Mouse (Mus musculus) liver, embryonic 11.5 days (tissue): ENCODE measurements around the gene Dhx32. TPM values are rescaled to one million over a fixed set of nuclear protein-coding genes. Genes with fewer than 3 reads are reported as not detected.
A peak's percentile ranks its signal among the peaks of the same experiment; 100 is the strongest.

ENCODE experiments used
- ATAC-seq: fragments of 200-750 bp; cut with Nextera tagmentation; replicated peaks from 2 replicates; pipeline ENCODE4 v1.8.0; 2017; ENCODE audit warnings: moderate number of reproducible peaks, mild to moderate bottlenecking, moderate TSS enrichment, moderate library complexity; ENCODE audit not compliant: low FRiP score
- DNase-seq: peaks from one replicate; pipeline ENCODE4 v3.0.0-alpha.2; 2017; ENCODE audit warnings: low spot score
- H3K27ac ChIP-seq: fragments of 300-500 bp; sonication (generic); 2 replicates; pipeline ENCODE4 v1.5.1; 2014; ENCODE audit warnings: mild to moderate bottlenecking, low read depth, low read length, control low read depth
- H3K27me3 ChIP-seq: fragments of 300-500 bp; sonication (generic); replicated peaks from 2 replicates; pipeline ENCODE4 v1.6.1; 2014; ENCODE audit warnings: low read length, mixed read lengths; ENCODE audit not compliant: control insufficient read depth, insufficient read depth
- H3K36me3 ChIP-seq: fragments of 300-500 bp; sonication (generic); 2 replicates; pipeline ENCODE4 v1.6.1; 2014; ENCODE audit warnings: mild to moderate bottlenecking, low read length, moderate library complexity, mixed read lengths; ENCODE audit not compliant: control insufficient read depth, insufficient read depth
- H3K4me1 ChIP-seq: fragments of 300-500 bp; sonication (generic); replicated peaks from 2 replicates; pipeline ENCODE4 v1.6.1; 2014; ENCODE audit warnings: low read length, mixed read lengths; ENCODE audit not compliant: control insufficient read depth, insufficient read depth
- H3K4me2 ChIP-seq: fragments of 300-500 bp; sonication (generic); 2 replicates; pipeline ENCODE4 v1.6.1; 2014; ENCODE audit warnings: mild to moderate bottlenecking, control low read depth, moderate library complexity
- H3K4me3 ChIP-seq: fragments of 300-500 bp; sonication (generic); 2 replicates; pipeline ENCODE4 v1.5.1; 2014; ENCODE audit warnings: low read depth, low read length, control low read depth
- H3K9ac ChIP-seq: fragments of 300-500 bp; sonication (generic); 2 replicates; pipeline ENCODE4 v1.6.1; 2014; ENCODE audit warnings: low read depth, low read length, control low read depth
- H3K9me3 ChIP-seq: fragments of 300-500 bp; sonication (generic); 2 replicates; pipeline ENCODE4 v1.6.1; 2016; ENCODE audit warnings: low read length, inconsistent platforms, mixed read lengths; ENCODE audit not compliant: control insufficient read depth
- WGBS: fragments of 180-500 bp; shearing (Covaris S2); extraction: QIAGEN DNeasy Blood & Tissue Kit; methylation state at CpG from one replicate; pipeline ENCODE4 v1.1.7; 2014; 5-methylcytosine and 5-hydroxymethylcytosine counted together
- polyA plus RNA-seq: library from polyadenylated mRNA; unstranded; fragments of >200 nt; fragmentation: Nextera tagmentation; extraction: Ambion mirVana; gene quantifications from 2 replicates; pipeline ENCODE4 v1.2.1, GENCODE M21; 2014

Dhx32 gene
- polyA plus RNA-seq, 1 experiment from 2014 or later: 22.6 TPM

GRCm38 (mm10) chr7:133725571-133725970, 57.0 kb downstream of the Dhx32 start:
- Histone ChIP-seq H3K27ac (no peak overlapping the region), H3K4me2 (no peak overlapping the region), H3K9me3 (no peaks in the 10 kb centered on the region), H3K36me3 (peaks cover 15% of the 10 kb centered on the region; the same call in 1 of the 2 replicates), H3K27me3 (no peaks in the 10 kb centered on the region), H3K4me3 (no peak overlapping the region), H3K9ac (no peak overlapping the region), H3K4me1 (peaks cover under 1% of the 10 kb centered on the region; the same call in 1 of the 2 replicates)
- 83% methylated on average over 10 of the region's 10 CpGs for WGBS
- DNase-seq (no peak), ATAC-seq (no peak)

GRCm38 (mm10) chr7:133724844-133725243, 57.7 kb downstream of the Dhx32 start:
- Histone ChIP-seq H3K4me1 (no peaks in the 10 kb centered on the region), H3K9ac (no peak overlapping the region), H3K27ac (no peak overlapping the region), H3K4me2 (no peak overlapping the region), H3K27me3 (no peaks in the 10 kb centered on the region), H3K4me3 (no peak overlapping the region), H3K36me3 (peaks cover 22% of the 10 kb centered on the region; the same call in 1 of the 2 replicates), H3K9me3 (no peaks in the 10 kb centered on the region)
- DNase-seq: no peak
- ATAC-seq: no peak
- 89% methylated on average over 10 of the region's 10 CpGs for WGBS

- H3K36me3 ChIP-seq: peaks cover 58% of the 10 kb centered on the region
- no peaks in the 10 kb centered on the region for H3K4me1 ChIP-seq
- 90% methylated on average over 11 of the region's 11 CpGs for WGBS
- H3K4me2 ChIP-seq: no peak overlapping the region
- H3K9me3 ChIP-seq: no peaks in the 10 kb centered on the region
- ATAC-seq: no peak
- no peak for DNase-seq
- no peaks in the 10 kb centered on the region for H3K27me3 ChIP-seq
- no peak overlapping the region for H3K27ac ChIP-seq
- H3K9ac ChIP-seq: no peak overlapping the region
- H3K4me3 ChIP-seq: no peak overlapping the region
These were observed 61.9 kb downstream of the Dhx32 start for GRCm38 (mm10) chr7:133720616-133721015.

- Histone ChIP-seq H3K27me3 (no peaks in the 10 kb centered on the region), H3K4me2 (no peak overlapping the region), H3K9ac (no peak overlapping the region), H3K4me3 (no peak overlapping the region), H3K27ac (no peak overlapping the region), H3K36me3 (peaks cover 74% of the 10 kb centered on the region), H3K9me3 (no peaks in the 10 kb centered on the region), H3K4me1 (no peaks in the 10 kb centered on the region)
- WGBS: 95% methylated on average over 1 of the region's 1 CpGs
- DNase-seq (no peak), ATAC-seq (no peak)
These were observed 63.9 kb downstream of the Dhx32 start for GRCm38 (mm10) chr7:133718580-133718979.

GRCm38 (mm10) chr7:133715387-133715786, 67.1 kb downstream of the Dhx32 start:
- Histone ChIP-seq H3K9ac (no peak overlapping the region), H3K27ac (no peak overlapping the region), H3K4me2 (no peak overlapping the region), H3K36me3 (peaks cover 67% of the 10 kb centered on the region), H3K9me3 (no peaks in the 10 kb centered on the region), H3K4me3 (no peak overlapping the region), H3K27me3 (no peaks in the 10 kb centered on the region), H3K4me1 (no peaks in the 10 kb centered on the region)
- DNase-seq (no peak), ATAC-seq (no peak)
- 89% methylated on average over 4 of the region's 4 CpGs for WGBS

- Histone ChIP-seq H3K4me2 (no peak overlapping the region), H3K27me3 (no peaks in the 10 kb centered on the region), H3K9me3 (peaks cover 4% of the 10 kb centered on the region; the same call in 1 of the 2 replicates), H3K9ac (no peak overlapping the region), H3K27ac (no peak overlapping the region), H3K4me3 (no peak overlapping the region), H3K36me3 (peaks cover 6% of the 10 kb centered on the region; the same call in 1 of the 2 replicates), H3K4me1 (peaks cover 14% of the 10 kb centered on the region)
- 85% methylated on average over 2 of the region's 2 CpGs for WGBS
- DNase-seq (no peak), ATAC-seq (no peak)
These were observed 75.2 kb downstream of the Dhx32 start for GRCm38 (mm10) chr7:133707301-133707700.

- Histone ChIP-seq H3K9ac (no peak overlapping the region), H3K27me3 (no peaks in the 10 kb centered on the region), H3K9me3 (peaks cover 4% of the 10 kb centered on the region; the same call in 1 of the 2 replicates), H3K4me1 (peaks cover 21% of the 10 kb centered on the region), H3K27ac (0 out of 2 replicates have a peak overlapping the region, but pooled peaks have one; percentile 2), H3K36me3 (peaks cover 9% of the 10 kb centered on the region), H3K4me2 (no peak overlapping the region), H3K4me3 (no peak overlapping the region)
- ATAC-seq (no peak), DNase-seq (no peak)
- WGBS: 89% methylated on average over 7 of the region's 7 CpGs
These were observed 78.6 kb downstream of the Dhx32 start for GRCm38 (mm10) chr7:133703906-133704305.

GRCm38 (mm10) chr7:133702333-133702732, 80.2 kb downstream of the Dhx32 start:
- Histone ChIP-seq H3K4me1 (peaks cover 30% of the 10 kb centered on the region), H3K27me3 (no peaks in the 10 kb centered on the region), H3K4me3 (peak overlapping the region; percentile 58), H3K9me3 (no peaks in the 10 kb centered on the region), H3K4me2 (peak overlapping the region; percentile 75), H3K36me3 (peaks cover 12% of the 10 kb centered on the region), H3K27ac (peak overlapping the region; percentile 99), H3K9ac (peak overlapping the region; percentile 64)
- DNase-seq (peak; percentile 51), ATAC-seq (peak; percentile 85)
- WGBS: 26% methylated on average over 10 of the region's 10 CpGs

GRCm38 (mm10) chr7:133701366-133701765, 81.2 kb downstream of the Dhx32 start:
- Histone ChIP-seq H3K36me3 (peaks cover 18% of the 10 kb centered on the region), H3K27ac (peak overlapping the region; percentile 99), H3K9me3 (no peaks in the 10 kb centered on the region), H3K4me2 (peak overlapping the region; percentile 75), H3K4me3 (peak overlapping the region; percentile 58), H3K4me1 (peaks cover 34% of the 10 kb centered on the region), H3K27me3 (no peaks in the 10 kb centered on the region), H3K9ac (peak overlapping the region; percentile 71)
- no peak for ATAC-seq
- 61% methylated on average over 7 of the region's 7 CpGs for WGBS
- DNase-seq: no peak
